Mouse (Mus musculus) layer of hippocampus, adult 18-20 months (tissue): ENCODE measurements at regions not wholly inside any gene's neighbourhood (a gene's known extent, or its start where the extent isn't known, plus 50 kb on each side); places are given as distances from the start of the nearest gene placed in this dataset.

ENCODE experiments used
- DNase-seq, 2 experiments: peaks; one replicate each; pipeline ENCODE4 v3.0.0; 2022; ENCODE audit warnings: low spot score in 2 of 2

GRCm38 (mm10) chr1:94642296-94642695 is 589.9 kb upstream of the Pdcd1 start:
- DNase-seq, result peak in 1 of 2 experiments; percentile 17

DNA sequence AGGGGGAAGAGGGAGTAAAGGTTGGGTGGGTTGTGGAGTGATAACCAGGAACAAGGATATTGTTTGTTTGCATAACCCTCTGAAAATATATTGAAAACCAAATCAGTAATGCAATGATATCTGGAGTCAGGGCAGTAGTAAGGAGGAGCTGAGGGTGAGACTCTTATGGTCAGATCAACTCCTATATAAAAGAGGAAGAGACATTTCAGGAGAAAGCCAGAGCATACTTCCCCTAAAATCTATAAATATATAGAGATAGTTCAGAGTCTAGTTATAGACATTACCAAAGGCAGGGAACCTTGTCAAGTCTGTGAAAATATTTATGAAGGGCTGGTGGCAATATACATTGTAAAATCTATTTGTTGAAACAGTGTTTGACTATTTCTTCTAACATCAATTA is 605.9 kb upstream of the Pdcd1 start:
- no peak for DNase-seq

GRCm38 (mm10) chr1:94671641-94672040 is 619.3 kb upstream of the Pdcd1 start:
- peak in 1 of 2 experiments; percentile 36 for DNase-seq

DNA sequence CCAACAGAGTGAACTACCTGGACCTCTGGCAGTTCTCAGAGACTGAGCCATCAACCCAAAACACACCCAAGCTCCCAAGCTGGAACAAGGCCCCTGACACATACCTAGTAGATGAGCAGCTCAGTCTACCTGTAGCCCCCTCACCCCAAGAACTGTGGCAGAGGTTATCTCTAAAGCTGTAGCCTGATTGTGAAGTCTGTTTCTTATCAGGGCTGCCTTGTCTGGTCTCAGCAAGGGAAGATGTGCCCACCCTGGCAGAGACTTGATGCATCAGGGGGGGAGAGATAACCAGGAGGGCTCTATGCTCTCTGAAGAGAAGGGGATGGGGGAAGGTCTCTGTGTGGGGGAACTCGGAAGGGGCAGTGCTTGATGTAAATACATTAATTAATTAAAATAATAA is 612.9 kb upstream of the Fam174a start:
- DNase-seq, result no peak

DNA sequence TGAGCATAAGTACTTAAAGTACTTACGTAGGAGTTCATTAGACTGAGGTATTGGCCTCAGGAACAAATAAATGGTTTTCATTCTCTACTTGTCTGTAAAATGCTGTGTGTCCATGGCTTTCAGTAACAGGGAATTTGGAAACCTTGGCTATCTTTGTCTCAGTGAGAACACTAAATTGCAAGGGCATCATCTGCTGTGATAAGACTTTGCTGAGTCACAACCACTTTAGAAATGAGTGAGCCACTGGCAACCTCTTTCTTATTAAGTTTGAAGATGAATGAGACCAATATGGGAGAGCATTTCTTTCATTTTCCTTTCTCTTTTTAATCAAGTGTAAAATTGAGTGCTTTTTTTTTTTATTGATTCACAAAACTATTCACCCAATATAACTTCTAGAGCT is 611.7 kb upstream of the Fam174a start:
- no peak for DNase-seq

- no peak for DNase-seq
Observed at GRCm38 (mm10) chr1:94712812-94713211, 600.6 kb upstream of the Fam174a start.

GRCm38 (mm10) chr1:94717699-94718098 is 595.7 kb upstream of the Fam174a start:
- no peak for DNase-seq

DNA sequence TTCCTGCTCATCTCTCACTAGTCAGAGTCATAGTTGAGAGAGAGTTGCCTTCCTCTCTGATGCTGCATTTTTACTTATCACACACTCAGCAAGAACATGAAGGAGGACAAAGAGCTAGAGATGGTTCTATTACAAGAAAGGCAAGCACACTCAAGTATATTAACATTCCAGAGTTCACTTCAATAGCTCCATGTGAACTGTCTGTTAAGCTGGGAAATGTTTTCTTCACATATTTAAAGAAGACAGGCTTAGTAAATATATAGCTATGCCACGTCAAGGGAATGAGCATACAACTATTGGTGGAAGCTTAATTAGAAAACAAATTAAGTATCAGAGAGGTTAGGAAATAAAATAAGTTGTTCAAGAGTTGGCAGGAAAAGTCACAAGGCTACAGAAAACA is 559.9 kb upstream of the Fam174a start:
- DNase-seq, result no peak

GRCm38 (mm10) chr1:94789019-94789585 is 524.3 kb upstream of the Fam174a start:
- no peak for DNase-seq

GRCm38 (mm10) chr1:94790604-94791003 is 522.8 kb upstream of the Fam174a start:
- DNase-seq, result no peak

DNA sequence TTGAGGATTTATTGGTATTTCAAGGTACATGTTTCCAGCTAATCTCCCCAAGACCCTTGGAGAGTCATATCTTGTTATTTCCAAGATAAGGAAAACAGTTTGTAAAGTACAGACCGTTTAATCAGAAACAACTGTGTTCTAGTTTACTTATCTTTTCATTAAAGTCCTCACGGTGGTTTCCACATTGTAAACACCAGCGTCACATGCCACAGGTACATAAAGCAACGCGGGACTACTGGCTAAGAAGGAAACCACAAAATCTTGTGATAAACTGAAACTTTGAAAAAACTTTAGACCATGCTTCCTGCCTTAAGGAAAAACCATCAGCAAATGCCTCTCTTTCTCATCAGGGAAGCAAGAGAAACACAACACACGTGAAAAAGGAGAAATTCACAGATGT is 522.4 kb upstream of the Fam174a start:
- no peak for DNase-seq

- peak; percentile 1 to 15 for DNase-seq
Observed at GRCm38 (mm10) chr1:94796028-94796427, 517.4 kb upstream of the Fam174a start.

DNA sequence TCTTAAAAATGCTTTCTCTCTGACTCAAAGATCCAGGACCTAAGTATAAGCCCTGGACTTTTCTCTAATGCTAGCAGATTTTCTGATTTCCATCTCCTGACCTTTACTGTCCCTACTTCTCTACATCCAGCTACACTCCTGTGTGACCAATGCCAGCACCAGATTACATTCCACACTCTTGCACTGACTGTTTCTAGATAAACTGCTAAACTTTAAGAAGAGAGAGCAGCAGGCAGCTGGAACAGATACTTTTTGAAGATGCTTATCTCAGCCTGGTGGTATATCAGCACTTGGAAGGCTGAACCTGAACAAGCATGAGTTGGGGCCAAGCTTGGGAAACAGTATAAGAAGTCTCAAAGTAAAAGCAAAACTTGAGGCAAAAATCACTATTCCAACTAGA is 509.7 kb upstream of the Fam174a start:
- DNase-seq, result no peak

DNA sequence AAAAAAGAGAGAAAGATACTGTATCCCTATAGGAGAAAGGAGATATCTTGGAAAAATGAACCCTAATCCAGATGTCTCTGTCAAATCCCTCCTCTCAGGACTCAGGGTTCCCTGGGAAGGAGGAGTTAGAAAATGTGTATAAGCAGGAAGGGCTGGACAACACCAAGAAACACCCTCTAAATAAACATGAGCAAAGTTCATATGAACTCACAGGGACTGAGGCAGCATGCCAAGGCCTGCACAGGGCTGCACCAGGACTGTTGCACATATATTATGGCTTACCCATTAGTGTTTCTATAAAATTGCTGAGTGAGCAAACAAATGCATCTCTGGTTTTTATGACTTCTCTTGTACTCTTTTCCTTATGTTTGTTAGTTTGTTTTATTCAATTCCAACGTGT is 508.5 kb upstream of the Fam174a start:
- no peak for DNase-seq

GRCm38 (mm10) chr1:94827628-94828027 is 485.8 kb upstream of the Fam174a start:
- no peak for DNase-seq

- DNase-seq, result no peak
Observed at GRCm38 (mm10) chr1:94835982-94836381, 477.4 kb upstream of the Fam174a start.

- DNase-seq, result no peak
Observed at GRCm38 (mm10) chr1:94851522-94851921, 461.9 kb upstream of the Fam174a start.

DNA sequence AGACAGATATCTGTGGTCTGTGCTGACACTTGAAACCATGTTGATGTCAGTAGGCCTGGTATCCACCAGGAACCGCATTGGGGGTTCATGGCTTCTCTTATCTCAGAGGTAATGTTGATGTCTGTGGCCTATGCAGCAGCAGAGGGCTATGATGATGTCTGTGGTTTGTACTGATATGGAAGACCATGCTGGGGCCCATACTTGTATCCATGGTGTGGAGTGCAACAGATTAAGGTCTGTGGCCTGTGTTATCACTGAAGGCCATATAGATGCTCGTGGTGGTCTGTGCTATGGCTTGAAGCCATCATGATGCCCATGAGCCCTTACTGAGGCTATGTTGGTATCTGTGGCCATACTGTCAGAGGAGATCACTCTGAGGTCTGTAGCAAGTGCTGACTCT is 455.0 kb upstream of the Fam174a start:
- DNase-seq, result no peak

DNA sequence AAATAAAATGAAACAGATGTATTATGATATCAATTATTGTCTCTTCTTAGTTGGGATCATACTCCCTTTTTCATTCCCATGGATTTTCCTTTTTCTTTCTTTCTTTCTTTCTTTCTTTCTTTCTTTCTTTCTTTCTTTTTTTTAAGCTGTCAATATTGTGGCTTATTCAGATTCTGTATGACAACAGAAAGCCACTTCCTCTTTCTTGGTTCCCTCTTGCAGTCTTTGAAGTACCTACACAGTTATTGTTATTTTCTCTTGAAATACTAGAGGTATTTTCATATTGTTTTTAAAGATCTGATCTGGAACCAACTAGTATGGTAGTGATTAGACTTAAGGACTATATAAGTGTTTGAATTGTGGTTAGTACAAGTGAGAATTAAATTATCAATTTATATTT is 444.6 kb upstream of the Fam174a start:
- DNase-seq, result no peak

DNA sequence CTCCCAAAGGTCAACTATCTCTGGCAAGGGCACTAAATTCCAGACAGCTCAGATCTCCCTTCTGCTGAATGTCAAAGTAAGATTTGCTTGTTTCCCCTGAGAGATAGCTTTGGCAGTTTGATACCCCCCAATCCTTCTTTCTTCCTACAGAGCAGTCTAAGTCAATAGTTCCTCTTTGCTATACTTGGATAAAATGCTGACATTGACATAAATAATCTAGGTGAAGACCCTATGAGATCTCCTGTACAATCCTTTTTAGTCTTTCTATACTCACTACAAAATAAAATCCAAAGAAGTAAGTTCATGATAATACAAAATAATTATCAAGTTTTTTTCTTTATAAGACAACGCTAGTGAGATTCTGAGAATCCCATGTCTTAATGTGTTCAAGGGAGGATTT is 432.9 kb upstream of the Fam174a start:
- DNase-seq, result no peak

DNA sequence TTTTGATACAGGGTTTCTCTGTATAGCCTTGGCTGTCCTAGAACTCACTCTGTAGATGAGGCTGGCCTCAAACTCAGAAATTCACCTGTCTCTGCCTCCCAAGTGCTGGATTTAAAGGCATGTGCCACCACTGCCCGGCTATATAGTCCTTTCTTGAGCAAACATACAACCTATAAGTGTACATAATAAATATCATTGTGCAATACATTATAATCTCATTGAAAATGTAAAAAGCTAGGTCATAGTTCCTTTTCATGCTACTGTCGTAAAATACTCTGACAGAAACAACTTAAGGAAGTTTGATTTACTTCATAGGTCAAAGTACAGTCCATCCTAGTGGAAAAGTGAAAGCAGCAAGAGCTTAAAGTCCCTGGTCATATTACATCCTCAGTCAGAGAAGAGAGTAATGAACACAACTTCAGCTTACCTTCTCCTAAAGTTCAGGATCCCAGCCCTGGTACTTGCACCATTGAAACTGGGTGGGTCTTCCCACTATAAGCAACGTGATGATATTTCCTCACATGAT is 408.4 kb upstream of the Fam174a start:
- no peak for DNase-seq

DNA sequence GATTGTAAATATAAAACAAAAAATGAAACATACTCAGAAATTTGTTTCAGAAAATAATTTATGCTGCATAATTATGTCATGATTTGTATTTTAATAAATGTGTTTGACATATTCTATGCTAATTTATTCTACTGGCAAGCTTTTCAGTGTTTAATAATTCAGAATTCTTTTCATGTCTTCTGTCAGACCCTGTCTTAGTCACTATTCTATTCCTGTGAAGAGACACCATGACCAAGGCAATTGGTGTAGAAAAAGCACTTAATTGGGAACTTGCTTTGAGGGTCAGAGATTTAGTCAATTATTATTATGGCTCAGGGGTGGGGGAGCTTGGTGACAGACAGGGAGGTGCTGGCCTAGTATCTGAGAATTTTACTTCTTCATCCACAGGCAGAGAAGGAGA is 402.6 kb upstream of the Fam174a start:
- DNase-seq, result no peak
